Mouse (Mus musculus) retina, adult 2 months (tissue): ENCODE results near the gene Zfp266.
A peak's percentile ranks its signal among the peaks of the same experiment; 100 is the strongest.

Experiments used
- DNase-seq: peaks from one replicate; pipeline ENCODE4 v3.0.0-alpha.2; 2012; ENCODE audit warnings: low read depth, low spot score

Gene Zfp266

DNA sequence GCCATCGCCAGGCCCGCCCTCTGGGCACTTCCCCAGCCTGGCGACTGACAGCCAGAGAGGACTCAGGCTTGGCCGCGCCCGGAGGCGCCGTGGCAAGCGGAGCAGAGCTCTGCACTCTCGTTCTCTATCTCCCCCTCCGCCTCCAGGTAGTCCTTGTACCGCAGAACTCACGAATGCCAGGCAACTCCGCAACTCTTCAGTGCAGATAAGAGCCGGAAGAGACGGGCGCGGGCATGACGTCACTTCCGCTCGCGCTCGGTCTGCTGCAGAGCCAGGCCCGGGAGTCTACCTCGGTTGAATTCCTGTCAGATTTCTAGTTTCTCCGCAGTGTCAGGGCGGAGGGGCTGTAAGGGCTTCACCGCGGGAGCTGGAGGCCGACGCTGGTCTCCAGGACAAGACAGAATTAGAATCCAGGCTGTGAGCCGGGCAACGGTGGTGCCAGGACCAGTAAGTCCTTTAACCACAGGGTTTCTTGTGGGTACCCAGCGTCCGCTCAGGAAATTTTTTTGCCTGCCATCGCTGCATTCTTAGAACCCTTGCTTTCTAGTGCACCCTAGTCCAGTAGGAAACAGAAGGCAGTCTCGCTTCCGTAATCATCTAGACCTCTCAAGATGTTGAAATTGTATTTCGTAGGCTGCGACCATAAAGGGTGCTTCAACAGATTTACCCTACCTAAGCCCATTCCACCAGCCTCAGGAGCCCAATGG, 28.5 kb downstream of the Zfp266 start, which contains the start of gene Zfp426:
Zfp426 (minus strand) TSS at position 220 of the 707 bp plus-strand sequence.
- DNase-seq = peak; percentile 80

DNA sequence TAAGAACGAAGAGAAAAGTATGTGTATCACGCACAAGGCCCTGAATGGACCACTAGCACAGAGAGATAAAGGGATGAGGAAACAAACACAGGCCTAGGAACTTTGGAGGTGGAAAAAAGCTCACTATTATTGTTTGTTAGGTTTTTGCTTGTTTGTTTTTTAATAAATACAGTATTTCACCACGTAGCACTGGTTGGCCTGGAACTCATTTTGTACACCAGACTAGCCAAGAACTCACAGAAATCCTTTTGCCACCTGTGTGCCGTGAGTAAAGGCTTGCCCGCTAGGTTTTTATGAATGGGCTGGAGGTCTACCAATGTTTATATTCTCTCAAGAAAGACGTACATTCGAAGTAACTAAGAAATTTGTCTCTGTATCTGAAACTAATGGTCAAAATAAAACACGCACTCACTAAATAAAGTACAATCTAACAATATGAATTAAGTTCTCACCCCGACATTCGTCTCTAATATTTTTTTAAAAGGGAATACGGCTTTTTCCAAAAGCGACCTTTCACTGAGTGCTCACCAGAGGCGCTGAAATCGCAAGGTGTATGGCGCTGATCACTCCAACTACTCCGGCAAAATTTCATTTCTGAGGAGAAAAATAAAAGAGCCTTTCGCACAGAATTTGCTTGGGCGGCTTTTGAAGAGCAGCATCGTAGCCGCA, 29.2 kb downstream of the Zfp266 start:
- DNase-seq = no peak

DNA sequence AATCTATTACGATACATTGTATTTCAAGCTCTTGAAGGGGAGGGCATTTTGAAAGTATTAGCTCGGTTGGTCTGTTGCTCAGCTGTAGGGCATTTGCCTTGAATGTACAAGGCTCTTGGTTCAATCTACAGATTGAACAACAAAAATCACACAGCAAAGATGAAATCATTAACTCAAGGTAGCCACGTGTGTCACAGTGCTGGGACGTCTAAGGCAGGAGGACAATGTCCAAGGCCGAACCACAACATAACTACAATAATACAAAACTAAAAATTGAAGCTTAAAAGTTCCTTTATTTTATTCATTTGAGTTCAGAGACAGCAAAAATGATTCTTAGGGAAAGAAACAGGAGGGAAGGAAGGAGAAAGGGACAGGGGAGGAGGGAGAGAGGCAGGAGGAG, 31.7 kb downstream of the Zfp266 start:
- no peak for DNase-seq

DNA sequence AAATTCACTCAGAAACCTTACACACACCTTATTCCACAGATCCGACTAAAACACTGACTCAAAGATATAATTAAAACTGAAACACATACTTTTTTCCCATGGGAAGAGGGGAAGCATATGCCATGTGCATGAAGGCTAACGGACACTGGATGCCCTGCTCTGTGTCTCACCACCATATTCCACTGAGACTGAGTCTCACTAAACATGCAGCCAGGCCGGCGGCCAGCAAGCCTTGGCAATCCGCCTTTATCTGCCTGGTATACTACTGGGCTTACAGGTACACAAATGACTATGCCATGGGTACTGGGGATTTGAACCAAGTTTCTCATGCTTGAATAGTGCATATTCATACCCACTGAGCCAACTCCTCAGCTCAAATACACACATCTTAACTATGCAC, 41.8 kb downstream of the Zfp266 start:
- DNase-seq = no peak

DNA sequence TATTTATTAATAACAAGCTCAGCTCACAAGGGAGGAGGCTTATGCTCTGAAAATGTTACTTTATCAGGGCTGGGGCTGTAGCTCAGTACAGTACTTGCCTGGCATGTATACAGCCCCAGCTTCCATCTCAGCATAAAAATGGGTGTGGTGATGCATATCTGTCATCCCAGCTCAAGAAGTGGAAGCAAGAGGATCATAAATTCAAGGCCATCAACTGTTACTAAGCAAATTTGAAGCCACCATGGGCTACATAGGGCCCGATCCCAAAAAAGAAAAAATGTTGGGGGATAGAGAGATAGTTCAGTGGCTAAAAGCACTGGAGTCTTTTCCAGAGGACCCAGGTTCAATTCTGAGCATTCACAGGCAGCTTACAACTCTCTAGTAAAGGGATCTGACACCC, 44.6 kb downstream of the Zfp266 start:
- no peak for DNase-seq

DNA sequence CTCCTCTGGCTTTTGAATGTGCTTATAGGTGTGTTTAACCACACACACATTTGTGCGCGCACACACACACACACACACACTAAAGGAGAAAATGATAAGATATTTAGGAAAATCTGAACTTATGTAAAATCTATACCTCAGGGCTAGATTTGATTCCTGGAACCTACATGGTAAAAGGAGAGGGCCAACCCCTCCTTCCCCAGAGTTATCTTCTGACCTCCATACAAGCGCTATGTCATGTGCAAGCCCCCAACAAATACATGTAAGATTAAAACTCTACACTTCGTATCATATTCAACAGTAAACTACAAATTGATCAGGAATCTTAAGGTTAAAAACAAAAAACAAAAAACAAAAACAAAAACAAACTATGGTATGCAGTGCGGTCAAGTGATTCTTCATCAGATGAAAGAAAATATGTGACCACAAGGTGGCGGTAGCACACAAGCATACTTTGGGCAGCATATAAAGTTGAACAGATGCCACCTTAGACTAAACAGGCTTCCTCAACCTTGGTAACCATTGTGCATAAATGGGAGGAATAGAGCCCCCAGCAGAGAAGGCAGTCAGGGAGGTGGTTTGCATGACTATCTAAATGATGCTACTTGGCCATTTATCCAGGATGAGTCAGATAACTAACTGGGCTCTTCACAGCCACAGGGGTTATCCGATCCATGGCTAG, 54.3 kb downstream of the Zfp266 start:
- peak; percentile 54 for DNase-seq

DNA sequence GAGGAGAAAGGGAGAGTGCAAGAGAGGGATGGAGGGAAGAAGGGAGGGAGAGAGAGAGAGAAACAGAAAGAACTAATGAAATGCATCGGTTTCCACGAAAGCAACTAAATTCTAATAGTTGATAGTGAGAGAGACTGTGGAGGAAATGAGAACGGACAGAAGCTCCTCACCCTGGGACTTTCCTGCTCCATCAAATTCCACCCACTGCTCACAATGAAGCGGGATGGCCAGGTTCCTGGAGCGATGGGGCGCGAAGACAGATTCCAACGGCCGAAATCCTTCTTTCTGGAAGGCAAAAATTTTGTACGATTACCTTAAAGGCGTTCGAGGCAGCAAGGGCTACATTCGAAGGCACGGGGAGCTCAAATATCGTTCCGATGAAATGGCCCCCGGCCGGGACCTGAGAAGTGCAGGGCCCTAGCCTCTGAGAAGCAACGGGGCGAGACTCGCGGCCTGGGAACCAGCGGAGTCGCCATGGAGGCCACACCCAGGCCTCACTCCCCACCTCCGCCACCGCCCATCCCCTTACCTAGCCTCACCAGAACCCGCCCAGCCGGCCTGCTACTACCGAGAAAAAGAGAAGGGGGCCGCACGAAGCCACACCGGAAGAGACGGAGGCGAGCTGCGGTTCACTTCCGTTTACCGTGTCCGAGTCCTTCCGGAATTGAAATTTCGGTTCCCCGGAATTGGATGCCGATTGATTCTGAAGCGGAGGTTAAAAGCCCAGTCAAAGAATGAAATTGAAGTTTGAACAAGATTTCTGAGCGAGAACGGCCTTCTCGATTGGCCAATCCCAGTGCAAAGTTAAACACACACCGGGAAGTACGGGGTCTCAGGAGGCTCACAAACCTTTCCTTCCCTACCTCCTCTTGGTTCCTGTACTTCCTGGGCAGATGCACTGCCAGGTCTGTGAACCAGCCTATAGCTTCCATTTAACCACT, 61.6 kb downstream of the Zfp266 start, which contains the start of gene Zfp26:
Zfp26 (minus strand) TSS at position 786 of the 941 bp plus-strand sequence.
- DNase-seq = peak; percentile 60

DNA sequence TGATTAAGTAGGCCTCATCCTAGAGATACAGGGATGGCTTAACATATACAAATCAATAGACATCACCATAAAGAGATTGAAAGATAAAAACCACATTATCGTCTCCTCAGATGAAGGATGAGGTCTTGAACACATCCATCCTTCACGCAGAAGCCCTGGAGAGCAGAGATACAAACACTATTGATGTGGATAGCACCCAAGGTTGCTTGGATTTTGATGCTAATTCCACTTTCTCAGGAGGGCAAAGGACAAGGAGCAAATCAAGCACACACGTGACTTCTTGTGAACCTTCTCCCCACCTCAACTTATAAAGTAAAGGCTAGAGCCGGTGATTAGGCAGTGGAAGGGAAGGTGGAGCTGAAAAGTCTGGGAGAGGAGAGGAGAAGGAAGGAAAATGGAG, 67.6 kb downstream of the Zfp266 start:
- DNase-seq = no peak

DNA sequence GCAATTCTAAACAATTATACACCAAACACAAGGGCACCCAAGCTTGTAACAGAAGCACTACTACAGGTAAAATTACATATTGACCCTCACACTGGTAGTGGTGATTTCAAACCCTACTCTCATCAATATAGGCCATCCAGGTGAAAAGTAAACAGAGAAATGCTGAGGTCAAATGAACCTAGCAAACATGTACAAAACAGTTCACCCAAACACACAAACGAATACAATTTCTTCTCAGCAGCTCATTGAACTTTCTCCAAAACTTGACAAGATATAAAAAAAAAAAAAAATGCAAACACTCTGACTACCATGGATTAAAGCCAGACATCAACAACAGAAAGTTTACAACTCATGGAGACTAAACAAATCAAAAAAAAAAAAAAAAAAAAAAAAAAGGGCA, 69.7 kb downstream of the Zfp266 start:
- DNase-seq = no peak
